Mouse (Mus musculus) heart, postnatal 0 days (tissue): Measurements from ENCODE around the gene Psmb6.

ENCODE experiments used
- CTCF ChIP-seq: IDR thresholded peaks from 2 replicates; pipeline ENCODE4 v1.5.1; 2016; ENCODE audit warnings: antibody characterized with exemption, control low read depth, low read depth
- EP300 ChIP-seq: IDR thresholded peaks from 2 replicates; pipeline ENCODE4 v1.6.1; 2016; ENCODE audit warnings: antibody characterized with exemption, low read depth

DNA sequence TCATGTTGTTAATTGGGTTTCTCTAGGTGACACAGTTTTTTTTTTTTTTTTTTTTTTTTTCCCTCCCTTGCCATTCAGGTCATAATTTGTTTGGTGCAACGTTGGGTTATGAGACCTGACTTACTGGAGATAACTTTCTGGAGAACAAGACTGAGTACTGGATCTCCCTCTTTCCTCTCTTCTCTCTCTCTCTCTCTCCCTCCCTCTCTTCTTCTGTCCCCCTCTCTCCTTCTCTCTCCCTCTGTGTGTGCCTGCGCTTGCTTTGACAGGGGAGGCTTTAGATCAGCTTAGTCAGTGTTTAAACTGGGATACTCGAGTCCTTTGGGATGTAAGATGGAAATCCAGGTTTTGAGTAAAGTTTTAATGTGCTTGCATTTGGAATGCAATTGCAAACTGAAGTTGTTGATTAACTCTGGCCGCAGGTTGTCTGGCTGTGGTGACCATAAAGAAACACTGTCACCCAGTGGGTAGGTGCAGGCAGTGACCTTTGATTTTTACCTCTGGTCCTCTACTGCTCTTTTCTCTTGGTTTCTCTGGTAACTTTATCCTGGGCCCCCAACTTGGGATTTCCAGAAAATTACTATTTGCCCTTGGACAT lies 39.2 kb downstream of the Psmb6 start:
- TF ChIP-seq CTCF: no peak
- no peak for TF ChIP-seq EP300
